Mouse (Mus musculus) liver, embryonic 14.5 days (tissue): ENCODE data around the gene Vmn1r31.

Experiments used
- CTCF ChIP-seq: IDR thresholded peaks from 2 replicates; pipeline ENCODE4 v1.5.1; 2016; ENCODE audit warnings: antibody characterized with exemption, low read depth, control low read depth
- EP300 ChIP-seq: IDR thresholded peaks from 2 replicates; pipeline ENCODE4 v1.6.1; 2016; ENCODE audit warnings: antibody characterized with exemption, low read depth

DNA sequence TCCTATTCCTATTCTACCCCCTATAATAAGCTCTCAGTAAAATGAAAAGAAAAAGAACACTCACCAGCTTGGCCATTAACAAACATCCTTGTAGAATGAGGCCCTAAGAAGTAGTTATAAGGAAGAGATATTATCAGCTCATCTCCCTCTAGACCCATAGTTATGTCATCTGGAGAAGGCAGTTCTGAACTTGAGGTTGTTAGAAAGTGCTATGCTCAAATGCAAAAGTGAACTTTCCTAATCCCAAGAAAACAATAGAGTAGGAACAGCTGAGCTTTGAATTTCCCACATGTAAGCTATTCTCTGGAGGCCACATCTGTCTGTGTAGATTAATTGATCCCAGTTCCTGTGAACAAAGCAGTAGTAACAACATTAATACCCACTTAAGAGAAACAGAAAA, 31.8 kb downstream of the Vmn1r31 start, which contains the start of gene Vmn1r30:
- no peak for TF ChIP-seq CTCF
- TF ChIP-seq EP300 = no peak
